Mouse (Mus musculus) thymus, adult 2 months (tissue): ENCODE measurements around the gene Nrcam.

ENCODE experiments used
- CTCF ChIP-seq: fragments of 200-500 bp; IDR thresholded peaks from 2 replicates; pipeline ENCODE4 v1.5.1; 2012; ENCODE audit warnings: mild to moderate bottlenecking, control low read depth, low read length, moderate library complexity, borderline replicate concordance; ENCODE audit not compliant: control insufficient read depth, poor library complexity, insufficient read depth; ENCODE audit errors: extremely low read depth
- POLR2A ChIP-seq: fragments of 200-500 bp; IDR thresholded peaks from 2 replicates; pipeline ENCODE4 v1.6.1; 2012; ENCODE audit warnings: mild to moderate bottlenecking, low read length, control low read depth, moderate library complexity; ENCODE audit not compliant: control insufficient read depth, poor library complexity, insufficient read depth; ENCODE audit errors: extremely low read depth

- TF ChIP-seq CTCF: no peak
- TF ChIP-seq POLR2A: no peak
Observed at GRCm38 (mm10) chr12:44430996-44431395, 102.3 kb downstream of the Nrcam start.
